Mouse (Mus musculus) lung, postnatal 10 days (tissue): ENCODE results near the gene Rab25.
A peak's percentile ranks its signal among the peaks of the same experiment; 100 is the strongest.
"Not testable (repeated sequence)": the region's sequence is repeated elsewhere in the genome, so short reads cannot be mapped to it uniquely, and the experiment has no call there.

ENCODE experiments used
- DNase-seq: peaks from one replicate; pipeline ENCODE4 v3.0.0; 2021

The Rab25 gene

GRCm38 (mm10) chr3:88548180-88548917, at the start of gene Rab25:
Gene Rab25 (minus strand): TSS chr3:88548300.
- peak; percentile 79 for DNase-seq

- not testable (repeated sequence) for DNase-seq
These were observed 48.4 kb upstream of the Rab25 start for GRCm38 (mm10) chr3:88596547-88596946.

GRCm38 (mm10) chr3:88593893-88594580, 45.9 kb upstream of the Rab25 start:
- peak; percentile 70 for DNase-seq

- peak; percentile 54 for DNase-seq
These were observed 45.0 kb upstream of the Rab25 start for GRCm38 (mm10) chr3:88592942-88593576.

GRCm38 (mm10) chr3:88591950-88592731, 44.0 kb upstream of the Rab25 start:
- peak; percentile 73 for DNase-seq

GRCm38 (mm10) chr3:88591044-88591443, 42.9 kb upstream of the Rab25 start:
- DNase-seq, result peak; percentile 62

GRCm38 (mm10) chr3:88590246-88590645, 42.1 kb upstream of the Rab25 start:
- no peak for DNase-seq

GRCm38 (mm10) chr3:88586640-88587039, 38.5 kb upstream of the Rab25 start:
- no peak for DNase-seq

GRCm38 (mm10) chr3:88585769-88586168, 37.7 kb upstream of the Rab25 start:
- peak; percentile 36 for DNase-seq

GRCm38 (mm10) chr3:88579454-88580117, 31.5 kb upstream of the Rab25 start:
- DNase-seq, result peak; percentile 88

- DNase-seq, result no peak
These were observed 30.7 kb upstream of the Rab25 start for GRCm38 (mm10) chr3:88578498-88579424.

GRCm38 (mm10) chr3:88577846-88578245, 29.7 kb upstream of the Rab25 start:
- not testable (repeated sequence) for DNase-seq

- DNase-seq, result no peak
These were observed 27.4 kb upstream of the Rab25 start, which contains the start of gene Ssr2 for GRCm38 (mm10) chr3:88575540-88575939. Gene Ssr2 (plus strand): TSS chr3:88575876.

- DNase-seq, result no peak
These were observed 25.7 kb upstream of the Rab25 start for GRCm38 (mm10) chr3:88573810-88574209.

GRCm38 (mm10) chr3:88572835-88573234, 24.7 kb upstream of the Rab25 start:
- no peak for DNase-seq

- DNase-seq, result no peak
These were observed 23.8 kb upstream of the Rab25 start for GRCm38 (mm10) chr3:88571856-88572255.

- DNase-seq, result no peak
These were observed 22.2 kb upstream of the Rab25 start for GRCm38 (mm10) chr3:88570341-88570740.

- DNase-seq, result peak; percentile 62
These were observed 21.6 kb upstream of the Rab25 start for GRCm38 (mm10) chr3:88569694-88570093.

GRCm38 (mm10) chr3:88569093-88569492, 21.0 kb upstream of the Rab25 start:
- no peak for DNase-seq

GRCm38 (mm10) chr3:88568615-88569014, 20.5 kb upstream of the Rab25 start:
- no peak for DNase-seq

GRCm38 (mm10) chr3:88567892-88568291, 19.8 kb upstream of the Rab25 start:
- DNase-seq, result peak; percentile 60
